Mouse (Mus musculus): ENCODE measurements around the gene Cdk14. TPM values are rescaled to one million over a fixed set of nuclear protein-coding genes. Genes with fewer than 3 reads are reported as not detected.

The Cdk14 gene
- polyA plus RNA-seq, 1 experiment from 2014 or later, result 21.8 TPM

GRCm38 (mm10) chr5:5296773-5297172, 123.3 kb downstream of the Cdk14 start:
- no peaks in the 10 kb centered on the region for H3K27me3 ChIP-seq (ENCODE audit: control insufficient read depth, insufficient read depth, low read length)
- no peaks in the 10 kb centered on the region for H3K9me3 ChIP-seq (ENCODE audit: control insufficient read depth, low read length)
- no peak overlapping the region for H3K9ac ChIP-seq (ENCODE audit: low read length)
- H3K27ac ChIP-seq (replicated peaks in 1 of 2; ENCODE audit: control insufficient read depth in 1 of 2, insufficient read depth in 1 of 2, low read depth in 2 of 2, low read length in 2 of 2), result no peak overlapping the region
- peaks cover 4 to 5% of the 10 kb centered on the region in 2 experiments for H3K4me1 ChIP-seq (ENCODE audit: control insufficient read depth in 2 of 2, insufficient read depth in 2 of 2, low read length in 2 of 2)
- no peak overlapping the region for H3K4me3 ChIP-seq (ENCODE audit: control insufficient read depth in 1 of 2, insufficient read depth in 1 of 2, low read depth in 1 of 2, low read length in 2 of 2)
- H3K4me2 ChIP-seq (ENCODE audit: low read length), result no peak overlapping the region
- no peaks in the 10 kb centered on the region for H3K36me3 ChIP-seq (ENCODE audit: control insufficient read depth, insufficient read depth, low read length)
- ATAC-seq (ENCODE audit: insufficient number of reproducible peaks, insufficient read depth, low FRiP score, low read depth), result no peak

GRCm38 (mm10) chr5:5292830-5293542, 127.1 kb downstream of the Cdk14 start:
- H3K4me2 ChIP-seq (ENCODE audit: low read length), result no peak overlapping the region
- H3K9ac ChIP-seq (ENCODE audit: low read length), result no peak overlapping the region
- H3K4me1 ChIP-seq (ENCODE audit: control insufficient read depth in 2 of 2, insufficient read depth in 2 of 2, low read length in 2 of 2), result peaks cover 3 to 10% of the 10 kb centered on the region in 2 experiments; a peak in 3 of 4 replicates
- no peak for ATAC-seq (ENCODE audit: insufficient number of reproducible peaks, insufficient read depth, low FRiP score, low read depth)
- no peak overlapping the region for H3K27ac ChIP-seq (replicated peaks in 1 of 2; ENCODE audit: control insufficient read depth in 1 of 2, insufficient read depth in 1 of 2, low read depth in 2 of 2, low read length in 2 of 2)
- H3K36me3 ChIP-seq (ENCODE audit: control insufficient read depth, insufficient read depth, low read length), result no peaks in the 10 kb centered on the region
- H3K9me3 ChIP-seq (ENCODE audit: control insufficient read depth, low read length), result no peaks in the 10 kb centered on the region
- H3K4me3 ChIP-seq (ENCODE audit: control insufficient read depth in 1 of 2, insufficient read depth in 1 of 2, low read depth in 1 of 2, low read length in 2 of 2), result no peak overlapping the region
- no peaks in the 10 kb centered on the region for H3K27me3 ChIP-seq (ENCODE audit: control insufficient read depth, insufficient read depth, low read length)
- WGBS, result 85% methylated on average over 8 of the region's 8 CpGs

- H3K4me3 ChIP-seq (ENCODE audit: control insufficient read depth in 1 of 2, insufficient read depth in 1 of 2, low read depth in 1 of 2, low read length in 2 of 2), result no peak overlapping the region
- ATAC-seq (ENCODE audit: insufficient number of reproducible peaks, insufficient read depth, low FRiP score, low read depth), result no peak
- H3K27me3 ChIP-seq (ENCODE audit: control insufficient read depth, insufficient read depth, low read length), result no peaks in the 10 kb centered on the region
- no peaks in the 10 kb centered on the region for H3K36me3 ChIP-seq (ENCODE audit: control insufficient read depth, insufficient read depth, low read length)
- H3K4me1 ChIP-seq (ENCODE audit: control insufficient read depth in 2 of 2, insufficient read depth in 2 of 2, low read length in 2 of 2), result peaks cover 3 to 10% of the 10 kb centered on the region in 2 experiments; a peak in 3 of 4 replicates
- 75% methylated on average over 6 of the region's 6 CpGs for WGBS
- no peak overlapping the region for H3K27ac ChIP-seq (replicated peaks in 1 of 2; ENCODE audit: control insufficient read depth in 1 of 2, insufficient read depth in 1 of 2, low read depth in 2 of 2, low read length in 2 of 2)
- H3K9me3 ChIP-seq (ENCODE audit: control insufficient read depth, low read length), result no peaks in the 10 kb centered on the region
- no peak overlapping the region for H3K9ac ChIP-seq (ENCODE audit: low read length)
- no peak overlapping the region for H3K4me2 ChIP-seq (ENCODE audit: low read length)
Observed at GRCm38 (mm10) chr5:5291321-5291991, 128.7 kb downstream of the Cdk14 start.

- H3K9ac ChIP-seq (ENCODE audit: low read length), result no peak overlapping the region
- peaks cover 5 to 10% of the 10 kb centered on the region in 2 experiments for H3K4me1 ChIP-seq (ENCODE audit: control insufficient read depth in 2 of 2, insufficient read depth in 2 of 2, low read length in 2 of 2)
- H3K9me3 ChIP-seq (ENCODE audit: control insufficient read depth, low read length), result no peaks in the 10 kb centered on the region
- WGBS, result 42% methylated on average over 4 of the region's 4 CpGs
- no peak overlapping the region for H3K4me3 ChIP-seq (ENCODE audit: control insufficient read depth in 1 of 2, insufficient read depth in 1 of 2, low read depth in 1 of 2, low read length in 2 of 2)
- H3K36me3 ChIP-seq (ENCODE audit: control insufficient read depth, insufficient read depth, low read length), result no peaks in the 10 kb centered on the region
- H3K4me2 ChIP-seq (ENCODE audit: low read length), result no peak overlapping the region
- 0 out of 4 replicates have a peak overlapping the region, but pooled peaks of 1 of the 2 experiments have one; percentile 48 for H3K27ac ChIP-seq (replicated peaks in 1 of 2; ENCODE audit: control insufficient read depth in 1 of 2, insufficient read depth in 1 of 2, low read depth in 2 of 2, low read length in 2 of 2)
- no peak for ATAC-seq (ENCODE audit: insufficient number of reproducible peaks, insufficient read depth, low FRiP score, low read depth)
- no peaks in the 10 kb centered on the region for H3K27me3 ChIP-seq (ENCODE audit: control insufficient read depth, insufficient read depth, low read length)
Observed at GRCm38 (mm10) chr5:5290714-5291113, 129.4 kb downstream of the Cdk14 start.

GRCm38 (mm10) chr5:5285876-5286275, 134.2 kb downstream of the Cdk14 start:
- Histone ChIP-seq H3K9ac (ENCODE audit: low read length) (no peak overlapping the region), H3K27ac (replicated peaks in 1 of 2; ENCODE audit: control insufficient read depth in 1 of 2, insufficient read depth in 1 of 2, low read depth in 2 of 2, low read length in 2 of 2) (no peak overlapping the region), H3K9me3 (ENCODE audit: control insufficient read depth, low read length) (no peaks in the 10 kb centered on the region), H3K4me2 (ENCODE audit: low read length) (no peak overlapping the region), H3K4me1 (ENCODE audit: control insufficient read depth in 2 of 2, insufficient read depth in 2 of 2, low read length in 2 of 2) (peaks cover 7 to 18% of the 10 kb centered on the region in 2 experiments), H3K27me3 (ENCODE audit: control insufficient read depth, insufficient read depth, low read length) (no peaks in the 10 kb centered on the region), H3K4me3 (ENCODE audit: control insufficient read depth in 1 of 2, insufficient read depth in 1 of 2, low read depth in 1 of 2, low read length in 2 of 2) (no peak overlapping the region), H3K36me3 (ENCODE audit: control insufficient read depth, insufficient read depth, low read length) (no peaks in the 10 kb centered on the region)
- no peak for ATAC-seq (ENCODE audit: insufficient number of reproducible peaks, insufficient read depth, low FRiP score, low read depth)
- WGBS, result 53% methylated on average over 3 of the region's 3 CpGs

- no peaks in the 10 kb centered on the region for H3K27me3 ChIP-seq (ENCODE audit: control insufficient read depth, insufficient read depth, low read length)
- H3K36me3 ChIP-seq (ENCODE audit: control insufficient read depth, insufficient read depth, low read length), result no peaks in the 10 kb centered on the region
- H3K27ac ChIP-seq (replicated peaks in 1 of 2; ENCODE audit: control insufficient read depth in 1 of 2, insufficient read depth in 1 of 2, low read depth in 2 of 2, low read length in 2 of 2), result no peak overlapping the region
- no peak overlapping the region for H3K4me3 ChIP-seq (ENCODE audit: control insufficient read depth in 1 of 2, insufficient read depth in 1 of 2, low read depth in 1 of 2, low read length in 2 of 2)
- no peak overlapping the region for H3K4me2 ChIP-seq (ENCODE audit: low read length)
- no peak for ATAC-seq (ENCODE audit: insufficient number of reproducible peaks, insufficient read depth, low FRiP score, low read depth)
- peaks cover 4 to 11% of the 10 kb centered on the region in 2 experiments; a peak in 3 of 4 replicates for H3K4me1 ChIP-seq (ENCODE audit: control insufficient read depth in 2 of 2, insufficient read depth in 2 of 2, low read length in 2 of 2)
- no peak overlapping the region for H3K9ac ChIP-seq (ENCODE audit: low read length)
- H3K9me3 ChIP-seq (ENCODE audit: control insufficient read depth, low read length), result no peaks in the 10 kb centered on the region
- 77% methylated on average over 5 of the region's 5 CpGs for WGBS
Observed at GRCm38 (mm10) chr5:5284531-5284930, 135.6 kb downstream of the Cdk14 start.

GRCm38 (mm10) chr5:5283756-5284430, 136.2 kb downstream of the Cdk14 start:
- WGBS, result 51% methylated on average over 6 of the region's 6 CpGs
- H3K4me2 ChIP-seq (ENCODE audit: low read length), result no peak overlapping the region
- H3K4me3 ChIP-seq (ENCODE audit: control insufficient read depth in 1 of 2, insufficient read depth in 1 of 2, low read depth in 1 of 2, low read length in 2 of 2), result no peak overlapping the region
- H3K36me3 ChIP-seq (ENCODE audit: control insufficient read depth, insufficient read depth, low read length), result no peaks in the 10 kb centered on the region
- H3K4me1 ChIP-seq (ENCODE audit: control insufficient read depth in 2 of 2, insufficient read depth in 2 of 2, low read length in 2 of 2), result peaks cover 4 to 8% of the 10 kb centered on the region in 2 experiments; a peak in 2 of 4 replicates
- no peaks in the 10 kb centered on the region for H3K9me3 ChIP-seq (ENCODE audit: control insufficient read depth, low read length)
- H3K9ac ChIP-seq (ENCODE audit: low read length), result no peak overlapping the region
- H3K27ac ChIP-seq (replicated peaks in 1 of 2; ENCODE audit: control insufficient read depth in 1 of 2, insufficient read depth in 1 of 2, low read depth in 2 of 2, low read length in 2 of 2), result no peak overlapping the region
- no peaks in the 10 kb centered on the region for H3K27me3 ChIP-seq (ENCODE audit: control insufficient read depth, insufficient read depth, low read length)
- ATAC-seq (ENCODE audit: insufficient number of reproducible peaks, insufficient read depth, low FRiP score, low read depth), result no peak

All from heart, embryonic 14.5 days (tissue).